Mouse (Mus musculus) E14TG2a.4 (cell line): ENCODE measurements around the gene Bhlhe40.

Source experiments
- CTCF ChIP-seq: conservative IDR thresholded peaks from 2 replicates; pipeline ENCODE4 v1.5.1; 2014; ENCODE audit warnings: low read length
- NANOG ChIP-seq: IDR thresholded peaks from 2 replicates; pipeline ENCODE4 v1.6.1; 2014; ENCODE audit warnings: borderline replicate concordance, low read length, mixed read lengths

DNA sequence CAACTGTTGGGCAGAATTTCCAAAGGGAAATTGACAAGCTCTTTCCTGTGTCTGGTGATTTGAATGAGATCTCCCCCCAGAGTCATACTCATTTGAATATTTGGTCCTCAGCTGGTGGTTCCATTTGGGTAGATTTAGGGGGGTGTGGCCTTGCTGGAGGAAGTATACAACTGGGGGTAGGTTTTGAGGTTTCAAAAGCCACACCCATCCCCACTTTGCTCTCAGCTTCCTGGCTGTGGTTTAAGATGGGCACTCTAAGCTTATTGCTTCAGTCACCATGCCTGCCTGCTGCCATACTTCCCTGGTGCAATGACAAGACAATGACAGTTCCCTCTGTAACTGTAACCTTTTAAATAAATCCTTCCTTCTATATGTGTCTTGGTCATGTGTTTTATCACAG, 29.7 kb upstream of the Bhlhe40 start:
- TF ChIP-seq CTCF (no peak), NANOG (no peak)
